Mouse (Mus musculus): ENCODE results near the gene Dnase1l3. TPM values are rescaled to one million over a fixed set of nuclear protein-coding genes. Genes with fewer than 3 reads are reported as not detected.

Dnase1l3 gene
- polyA plus RNA-seq, 1 experiment: 0.52 TPM

DNA sequence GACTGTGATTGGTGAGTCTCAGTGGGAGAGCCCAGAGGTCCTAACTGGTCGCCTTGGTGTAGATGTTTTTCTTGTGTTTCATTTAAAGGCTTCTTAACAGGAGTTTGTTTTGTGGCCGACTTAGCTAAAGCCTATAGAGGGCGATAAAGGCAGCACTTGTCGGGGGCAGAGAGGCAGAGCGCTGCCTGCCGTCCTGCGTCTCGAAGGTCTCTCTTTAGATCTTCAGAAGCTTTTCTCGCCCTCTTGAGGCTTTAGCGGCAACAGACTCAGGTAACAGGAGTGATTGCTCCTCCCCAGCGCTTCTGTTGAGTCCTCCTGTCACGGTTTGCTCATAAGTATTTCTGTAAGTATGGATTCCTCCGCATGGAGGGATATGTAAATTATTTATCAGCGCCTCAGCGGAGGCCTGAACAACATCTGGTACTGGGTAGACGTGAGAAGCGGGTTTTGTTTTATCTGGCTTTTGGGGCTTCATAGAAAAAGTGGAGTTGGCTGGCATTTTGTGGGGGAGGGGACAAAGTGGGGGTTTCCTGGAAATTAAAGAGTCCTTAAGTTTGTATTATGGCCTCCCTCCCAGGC lies 57.2 kb downstream of the Dnase1l3 start:
- DNase-seq (ENCODE audit: low spot score): no peak

DNA sequence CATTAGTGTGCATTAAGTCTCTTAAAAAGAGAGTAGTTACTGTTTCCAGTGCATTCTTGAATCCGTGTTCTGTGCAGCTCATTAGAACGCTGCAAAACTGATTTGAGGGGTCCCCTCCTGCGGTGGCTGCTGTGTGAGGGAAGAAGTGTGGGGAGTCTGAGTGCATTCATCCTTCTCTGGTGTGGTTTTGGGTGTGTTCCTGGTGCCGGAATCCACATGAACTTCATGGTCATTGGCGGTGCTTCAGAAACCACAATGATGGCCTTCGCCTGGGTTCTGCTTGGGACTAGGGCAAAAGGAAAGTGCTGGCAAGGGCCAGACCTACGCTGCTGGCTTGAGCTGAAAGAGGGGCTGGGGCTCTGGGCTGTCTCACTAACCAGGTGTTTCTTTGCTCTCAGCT lies 60.2 kb downstream of the Dnase1l3 start:
- no peak for DNase-seq (ENCODE audit: low spot score)

- no peak for DNase-seq (ENCODE audit: low spot score)
Observed at GRCm38 (mm10) chr14:7932151-7932550, 62.2 kb downstream of the Dnase1l3 start.

DNA sequence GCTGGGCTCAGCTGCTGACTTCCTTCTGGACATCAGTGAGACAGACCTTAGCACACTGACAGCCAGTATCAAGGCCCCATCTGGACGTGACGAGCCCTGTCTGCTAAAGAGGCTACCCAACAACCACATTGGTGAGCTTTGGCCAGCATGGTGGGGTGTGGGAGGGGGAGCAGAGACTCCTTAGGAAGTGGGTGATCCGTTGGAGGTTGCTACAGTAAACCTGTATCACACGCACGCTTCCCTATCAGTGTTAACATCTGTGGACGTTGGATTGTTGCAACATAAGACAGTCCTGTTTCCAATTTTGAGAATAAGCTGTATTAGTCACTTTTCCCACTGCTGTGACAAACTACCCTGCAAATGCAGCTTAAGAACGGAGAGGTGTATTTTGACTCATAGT lies 65.3 kb downstream of the Dnase1l3 start:
- DNase-seq (ENCODE audit: low spot score): no peak

GRCm38 (mm10) chr14:7928362-7928761 lies 66.0 kb downstream of the Dnase1l3 start:
- no peak for DNase-seq (ENCODE audit: low spot score)

DNA sequence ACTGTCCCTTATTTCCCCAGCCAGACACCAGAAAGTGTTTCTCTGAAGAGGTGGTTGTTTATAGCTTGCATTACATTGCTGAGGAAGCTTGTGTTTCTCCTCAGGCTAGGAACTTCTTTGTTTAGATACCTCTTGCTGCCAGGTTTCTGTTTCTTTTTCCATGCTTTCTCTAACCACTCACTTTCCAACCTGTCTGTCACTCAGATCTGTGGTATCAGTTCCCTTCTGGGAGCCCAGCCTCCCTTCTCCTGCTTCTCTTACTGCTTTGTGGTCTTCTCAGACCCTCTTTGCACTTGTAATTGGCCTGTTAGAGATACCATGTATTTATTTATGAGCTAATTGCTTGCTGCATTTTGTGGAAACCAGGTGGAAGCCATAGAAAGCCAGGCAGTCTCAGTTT lies 70.7 kb downstream of the Dnase1l3 start:
- no peak for DNase-seq (ENCODE audit: low spot score)

DNA sequence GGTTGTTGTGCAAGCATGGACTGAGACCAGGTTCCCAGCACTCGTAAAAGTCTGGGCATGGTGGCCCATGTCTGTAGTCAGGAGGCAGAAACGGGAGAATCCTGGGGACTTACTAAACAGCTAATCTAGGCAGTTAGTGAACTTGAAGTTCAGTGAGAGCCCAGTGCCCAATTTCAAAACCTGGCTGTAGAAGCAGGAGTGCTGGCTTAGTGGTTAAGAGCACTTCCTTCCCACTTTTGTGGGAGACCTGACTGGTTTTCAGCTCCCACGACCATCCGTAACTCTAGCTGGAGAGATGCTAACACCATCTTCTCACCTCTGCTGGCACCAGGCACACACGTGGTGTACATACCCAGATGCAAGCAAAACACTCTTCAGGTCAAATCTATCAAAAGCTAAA lies 72.9 kb downstream of the Dnase1l3 start:
- DNase-seq (ENCODE audit: low spot score): no peak

- no peak for DNase-seq (ENCODE audit: low spot score)
Observed at GRCm38 (mm10) chr14:7919921-7920320, 74.5 kb downstream of the Dnase1l3 start.

DNA sequence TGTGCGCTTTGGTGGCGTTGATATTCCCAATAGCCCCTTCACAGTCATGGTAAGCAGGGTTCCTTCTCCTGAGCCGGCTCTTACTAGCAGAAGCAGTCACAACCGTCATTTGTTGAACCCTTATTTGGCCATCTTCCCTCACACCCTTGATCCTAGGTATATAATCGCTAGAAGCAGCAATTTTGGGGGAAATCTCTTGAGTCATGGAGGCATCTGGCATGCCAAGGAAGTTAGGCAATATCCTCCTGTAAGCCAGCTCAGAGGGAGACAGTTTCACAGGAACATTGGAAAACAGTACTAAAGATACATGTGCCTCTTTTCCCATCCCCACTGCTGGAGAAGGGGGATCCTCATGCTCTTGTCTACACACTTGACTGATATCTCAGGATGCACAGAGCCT lies 75.1 kb downstream of the Dnase1l3 start:
- DNase-seq (ENCODE audit: low spot score): no peak

DNA sequence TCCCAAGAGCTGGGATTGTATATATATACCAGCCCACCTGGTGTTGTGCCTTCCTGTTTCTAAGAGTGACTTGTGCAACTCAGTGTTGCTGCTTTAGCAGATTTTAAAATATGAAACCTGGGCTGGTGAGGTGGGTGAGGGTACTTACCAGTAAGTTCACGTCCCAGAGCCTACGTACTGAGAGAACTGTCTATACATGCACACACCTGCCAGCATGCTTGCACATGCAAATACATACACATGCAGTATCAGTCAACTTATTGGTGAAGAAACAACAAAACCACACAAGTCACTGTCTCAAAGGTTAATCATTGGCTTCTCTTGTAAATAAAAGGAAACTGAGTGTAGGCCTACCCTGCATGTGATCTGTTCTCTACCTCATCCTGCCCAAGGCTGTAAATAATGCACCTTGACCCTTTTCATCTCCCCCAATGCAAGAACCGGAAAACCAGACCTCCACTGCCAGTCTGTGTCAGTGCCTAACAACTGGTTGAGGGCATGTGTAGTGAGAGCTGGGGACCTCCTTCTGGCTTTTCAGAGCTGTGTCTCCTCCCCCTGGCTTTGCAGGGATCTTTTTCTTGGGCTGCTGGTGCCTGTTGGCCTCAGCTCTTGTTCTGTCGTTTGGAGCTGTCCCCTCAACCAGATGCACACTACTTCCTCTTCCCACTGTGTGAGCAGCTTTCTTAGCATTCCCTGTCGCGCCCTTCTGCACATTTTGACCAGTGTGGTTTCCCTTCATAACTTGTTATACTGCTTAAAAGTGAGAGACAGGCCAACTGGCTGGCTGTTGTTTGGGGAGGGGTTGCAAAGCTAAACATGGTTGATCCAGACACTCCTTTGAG lies 76.0 kb downstream of the Dnase1l3 start:
- no peak for DNase-seq (ENCODE audit: low spot score)

Other genes with a start within 250 kb of the Dnase1l3 start
- gene Gm26661, start 203.0 kb downstream of the Dnase1l3 start, polyA plus RNA-seq (2012; rRNA removed): not detected in 2 replicates
- gene Flnb, start 176.6 kb downstream of the Dnase1l3 start, polyA plus RNA-seq (2012; rRNA removed): 47.4 and 48.6 TPM in 2 replicates
- gene Gm45521, start 37.3 kb downstream of the Dnase1l3 start, polyA plus RNA-seq (2012; rRNA removed): not detected in 2 replicates
- gene Abhd6, start 8.3 kb upstream of the Dnase1l3 start, polyA plus RNA-seq (2012; rRNA removed): 30.7 and 33.5 TPM in 2 replicates
- gene Rpp14, start 85.8 kb upstream of the Dnase1l3 start, polyA plus RNA-seq (2012; rRNA removed): 27.3 and 31.9 TPM in 2 replicates
- 42.8 and 52.0 TPM in 2 replicates for gene Pxk, start 103.6 kb upstream of the Dnase1l3 start, polyA plus RNA-seq (2012; rRNA removed)
- gene Pdhb, start 178.5 kb upstream of the Dnase1l3 start, polyA plus RNA-seq (2012; rRNA removed): 112 and 136 TPM in 2 replicates
- gene Kctd6, start 219.6 kb upstream of the Dnase1l3 start, polyA plus RNA-seq (2012; rRNA removed): 13.3 and 13.7 TPM in 2 replicates